Mouse (Mus musculus): ENCODE data around the gene Itgb5. TPM values are rescaled to one million over a fixed set of nuclear protein-coding genes. Genes with fewer than 3 reads are reported as not detected.

Gene Itgb5
- polyA plus RNA-seq, 1 experiment from 2014 or later: 13.3 TPM

DNA sequence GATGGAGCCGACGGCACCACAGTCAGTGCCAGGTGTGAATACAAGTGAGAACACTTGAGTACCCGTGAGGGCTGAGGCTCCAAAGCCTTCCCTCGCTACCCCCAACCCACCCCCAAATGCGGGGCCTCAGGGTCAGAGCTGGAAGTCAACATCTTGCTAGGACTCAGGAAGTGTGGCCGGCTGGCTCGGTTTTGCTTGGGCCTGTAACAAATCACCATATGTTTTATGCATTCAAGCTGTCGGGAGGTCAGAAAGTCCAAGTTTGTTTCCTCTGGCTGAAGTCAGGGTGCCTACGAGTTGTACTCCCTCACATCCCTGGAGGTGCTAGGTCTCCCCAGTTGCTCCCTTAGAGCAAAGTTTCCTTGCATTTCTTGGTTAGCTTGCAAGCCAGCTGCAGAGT, 110.2 kb downstream of the Itgb5 start:
- no peaks in the 10 kb centered on the region for H3K9me3 ChIP-seq
- H3K4me3 ChIP-seq: no peak overlapping the region
- H3K27ac ChIP-seq (replicated peaks): no peak overlapping the region
- 80% methylated on average over 9 of the region's 9 CpGs for WGBS
- ATAC-seq (replicated peaks): no peak
- H3K4me1 ChIP-seq: peaks cover 30% of the 10 kb centered on the region
- no peak overlapping the region for H3K9ac ChIP-seq (replicated peaks)
- no peaks in the 10 kb centered on the region for H3K36me3 ChIP-seq
- H3K4me2 ChIP-seq (replicated peaks): no peak overlapping the region
- H3K27me3 ChIP-seq: no peaks in the 10 kb centered on the region; the same call in 1 of the 2 replicates

- Histone ChIP-seq H3K27ac (replicated peaks) (no peak overlapping the region), H3K4me1 (peaks cover 25% of the 10 kb centered on the region), H3K4me3 (no peak overlapping the region), H3K9ac (replicated peaks) (no peak overlapping the region), H3K9me3 (no peaks in the 10 kb centered on the region), H3K36me3 (no peaks in the 10 kb centered on the region), H3K27me3 (no peaks in the 10 kb centered on the region; the same call in 1 of the 2 replicates), H3K4me2 (replicated peaks) (no peak overlapping the region)
- 87% methylated on average over 5 of the region's 5 CpGs for WGBS
- ATAC-seq (replicated peaks): no peak
Measured at GRCm38 (mm10) chr16:33940095-33940494, 110.6 kb downstream of the Itgb5 start.

DNA sequence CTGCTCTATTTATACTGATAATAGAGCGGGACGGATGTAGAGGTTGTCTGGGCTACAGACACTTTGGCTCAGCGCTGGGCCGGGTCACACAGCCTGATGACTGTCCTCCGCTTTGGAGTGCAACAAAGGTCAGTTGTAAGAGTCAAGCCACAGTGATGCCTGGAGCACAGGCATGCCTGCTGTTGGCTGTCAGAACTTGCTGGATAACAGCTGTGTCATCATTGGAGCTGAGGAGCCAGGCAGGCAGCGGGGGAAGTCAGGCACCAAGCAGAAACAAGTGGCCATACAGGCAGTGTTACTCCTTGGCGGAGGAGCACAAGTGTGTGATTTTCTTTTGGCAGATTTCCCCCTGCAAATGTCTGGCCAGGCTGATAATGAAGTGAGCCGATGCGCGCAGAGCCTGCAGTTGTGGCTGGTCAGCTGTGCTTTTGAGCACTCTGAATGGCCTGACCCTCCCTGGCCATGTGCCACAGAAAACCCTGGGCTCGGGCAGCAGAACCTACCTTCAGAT, 111.9 kb downstream of the Itgb5 start:
- H3K9me3 ChIP-seq: no peaks in the 10 kb centered on the region
- ATAC-seq (replicated peaks): peak; percentile 46
- H3K4me2 ChIP-seq (replicated peaks): no peak overlapping the region
- no peaks in the 10 kb centered on the region; the same call in 1 of the 2 replicates for H3K27me3 ChIP-seq
- H3K9ac ChIP-seq (replicated peaks): no peak overlapping the region
- no peaks in the 10 kb centered on the region for H3K36me3 ChIP-seq
- 45% methylated on average over 11 of the region's 11 CpGs for WGBS
- peaks cover 19% of the 10 kb centered on the region for H3K4me1 ChIP-seq
- no peak overlapping the region for H3K4me3 ChIP-seq
- H3K27ac ChIP-seq (replicated peaks): 0 out of 2 replicates have a peak overlapping the region, but pooled peaks have one; percentile 17

GRCm38 (mm10) chr16:33942341-33942740, 112.9 kb downstream of the Itgb5 start:
- WGBS: 62% methylated on average over 11 of the region's 11 CpGs
- Histone ChIP-seq H3K27me3 (no peaks in the 10 kb centered on the region; the same call in 1 of the 2 replicates), H3K27ac (replicated peaks) (no peak overlapping the region), H3K9me3 (no peaks in the 10 kb centered on the region), H3K4me3 (no peak overlapping the region), H3K9ac (replicated peaks) (no peak overlapping the region), H3K36me3 (no peaks in the 10 kb centered on the region), H3K4me1 (peaks cover 19% of the 10 kb centered on the region), H3K4me2 (replicated peaks) (no peak overlapping the region)
- ATAC-seq (replicated peaks): no peak

GRCm38 (mm10) chr16:33943388-33943787, 113.9 kb downstream of the Itgb5 start:
- Histone ChIP-seq H3K4me1 (peaks cover 19% of the 10 kb centered on the region), H3K4me2 (replicated peaks) (no peak overlapping the region), H3K9me3 (no peaks in the 10 kb centered on the region), H3K9ac (replicated peaks) (no peak overlapping the region), H3K36me3 (no peaks in the 10 kb centered on the region), H3K27me3 (no peaks in the 10 kb centered on the region), H3K27ac (replicated peaks) (no peak overlapping the region), H3K4me3 (no peak overlapping the region)
- ATAC-seq (replicated peaks): no peak
- WGBS: 94% methylated on average over 6 of the region's 6 CpGs

- no peak for ATAC-seq (replicated peaks)
Measured at GRCm38 (mm10) chr16:33944126-33944525, 114.7 kb downstream of the Itgb5 start.

DNA sequence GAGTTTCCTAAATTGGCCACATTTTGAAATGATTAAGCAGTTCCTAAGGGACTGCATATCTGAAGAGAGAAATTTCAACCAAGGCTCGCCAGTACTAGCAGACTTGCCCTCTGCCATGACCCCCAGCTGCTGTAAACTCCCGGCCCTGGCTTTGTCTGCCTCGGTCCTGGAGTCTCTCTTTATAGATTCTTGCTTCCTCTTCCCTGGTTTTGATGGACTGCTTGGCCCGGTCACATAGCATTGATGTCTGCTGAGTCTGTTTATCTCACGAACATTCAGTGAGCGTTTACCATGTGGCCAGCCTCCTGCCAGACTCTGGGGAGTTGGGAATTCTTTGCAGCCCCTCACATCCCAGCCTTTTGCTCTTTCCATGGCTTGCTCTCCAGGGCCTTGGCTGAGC, 115.3 kb downstream of the Itgb5 start:
- peaks cover 16% of the 10 kb centered on the region for H3K4me1 ChIP-seq

More at GRCm38 (mm10) chr16:33944126-33944525, 114.7 kb downstream of the Itgb5 start:
- H3K9ac ChIP-seq (replicated peaks): no peak overlapping the region
- H3K4me2 ChIP-seq (replicated peaks): no peak overlapping the region
- H3K9me3 ChIP-seq: no peaks in the 10 kb centered on the region
- WGBS: 83% methylated on average over 4 of the region's 4 CpGs
- no peaks in the 10 kb centered on the region for H3K36me3 ChIP-seq
- no peak overlapping the region for H3K27ac ChIP-seq (replicated peaks)
- H3K4me3 ChIP-seq: no peak overlapping the region
- H3K27me3 ChIP-seq: no peaks in the 10 kb centered on the region
- peaks cover 16% of the 10 kb centered on the region for H3K4me1 ChIP-seq

DNA sequence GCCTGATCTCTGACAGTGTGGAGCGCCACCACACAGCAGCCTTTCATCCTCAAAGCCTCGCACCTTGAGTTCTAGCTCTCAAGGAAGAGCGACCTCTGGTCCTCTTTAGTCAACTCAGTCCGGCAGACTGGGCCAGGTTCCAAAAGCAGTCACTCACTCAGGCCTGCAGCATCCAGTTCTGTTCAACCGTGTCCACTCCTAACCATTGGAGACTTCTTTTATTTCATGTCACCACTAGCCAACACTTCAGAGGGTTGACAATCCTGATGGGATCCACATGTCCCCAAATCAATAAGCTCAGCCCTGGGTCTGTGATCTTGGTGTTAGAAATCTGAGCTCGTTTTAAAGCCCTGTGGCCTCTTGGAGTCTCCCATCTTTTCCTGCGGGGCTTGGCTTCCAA, 116.6 kb downstream of the Itgb5 start:
- H3K9me3 ChIP-seq: no peaks in the 10 kb centered on the region
- no peak overlapping the region for H3K9ac ChIP-seq (replicated peaks)
- H3K36me3 ChIP-seq: no peaks in the 10 kb centered on the region
- no peak overlapping the region for H3K4me2 ChIP-seq (replicated peaks)
- WGBS: 81% methylated on average over 7 of the region's 7 CpGs
- H3K4me1 ChIP-seq: peaks cover 12% of the 10 kb centered on the region
- no peaks in the 10 kb centered on the region for H3K27me3 ChIP-seq
- ATAC-seq (replicated peaks): no peak
- no peak overlapping the region for H3K27ac ChIP-seq (replicated peaks)
- no peak overlapping the region for H3K4me3 ChIP-seq

More for the DNA sequence above, 115.3 kb downstream of the Itgb5 start:
- Histone ChIP-seq H3K9ac (replicated peaks) (no peak overlapping the region), H3K9me3 (no peaks in the 10 kb centered on the region), H3K27ac (replicated peaks) (no peak overlapping the region), H3K4me3 (no peak overlapping the region), H3K4me2 (replicated peaks) (no peak overlapping the region), H3K36me3 (no peaks in the 10 kb centered on the region), H3K27me3 (no peaks in the 10 kb centered on the region)
- WGBS: 75% methylated on average over 6 of the region's 6 CpGs
- ATAC-seq (replicated peaks): no peak

DNA sequence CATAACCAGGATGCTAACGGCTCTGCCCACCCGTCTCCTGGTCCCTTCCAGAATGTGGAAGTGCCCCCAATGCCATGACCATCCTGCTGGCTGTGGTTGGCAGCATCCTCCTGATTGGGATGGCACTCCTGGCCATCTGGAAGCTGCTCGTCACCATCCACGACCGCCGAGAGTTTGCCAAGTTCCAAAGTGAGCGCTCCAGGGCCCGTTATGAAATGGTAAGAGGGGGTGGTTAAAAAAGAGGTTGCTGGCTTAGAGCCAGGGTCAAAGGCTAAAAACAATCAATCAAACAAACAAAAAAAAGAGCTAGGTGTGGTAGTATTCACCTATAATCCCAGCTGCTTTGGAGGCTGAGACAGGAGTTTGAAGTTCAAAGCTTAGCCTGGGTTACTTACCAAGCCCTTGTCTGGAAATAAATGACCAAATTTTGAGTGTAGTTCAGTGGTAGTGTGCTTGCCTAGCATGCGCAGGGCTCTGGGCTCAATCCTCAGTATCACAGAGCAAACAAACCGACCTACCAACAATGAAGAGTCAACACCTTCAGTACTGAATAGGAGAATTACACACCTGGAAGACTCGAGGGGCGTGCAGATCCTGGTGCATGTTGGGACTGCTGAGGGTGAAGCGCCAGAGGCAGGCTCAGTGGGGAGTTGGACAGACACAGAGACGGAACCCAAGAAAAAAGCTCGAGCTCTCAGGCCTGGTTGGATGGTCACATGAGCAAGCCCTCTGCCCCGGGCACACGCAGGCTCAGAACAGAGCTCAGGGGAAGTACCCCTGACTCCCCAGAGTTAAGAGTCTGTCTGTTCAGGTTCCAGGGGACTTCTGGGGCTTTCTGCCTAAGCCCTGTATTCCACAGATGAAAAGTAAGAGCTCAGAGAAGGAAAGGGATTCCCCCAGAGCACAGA, 118.5 kb downstream of the Itgb5 start:
- Histone ChIP-seq H3K4me2 (replicated peaks) (no peak overlapping the region), H3K36me3 (no peaks in the 10 kb centered on the region), H3K9me3 (no peaks in the 10 kb centered on the region), H3K4me3 (no peak overlapping the region), H3K9ac (replicated peaks) (no peak overlapping the region), H3K27me3 (no peaks in the 10 kb centered on the region), H3K27ac (replicated peaks) (no peak overlapping the region), H3K4me1 (peaks cover 3% of the 10 kb centered on the region)
- WGBS: 80% methylated on average over 17 of the region's 17 CpGs
- ATAC-seq (replicated peaks): no peak

GRCm38 (mm10) chr16:33950386-33950785, 120.9 kb downstream of the Itgb5 start:
- Histone ChIP-seq H3K4me3 (no peak overlapping the region), H3K27me3 (no peaks in the 10 kb centered on the region), H3K9ac (replicated peaks) (no peak overlapping the region), H3K9me3 (no peaks in the 10 kb centered on the region), H3K4me1 (no peaks in the 10 kb centered on the region), H3K27ac (replicated peaks) (no peak overlapping the region), H3K4me2 (replicated peaks) (no peak overlapping the region), H3K36me3 (peaks cover 19% of the 10 kb centered on the region)
- 77% methylated on average over 6 of the region's 6 CpGs for WGBS
- ATAC-seq (replicated peaks): no peak

- WGBS: 24% methylated on average over 4 of the region's 4 CpGs
Measured at GRCm38 (mm10) chr16:33950830-33951229, 121.4 kb downstream of the Itgb5 start.

GRCm38 (mm10) chr16:33953008-33953407, 123.5 kb downstream of the Itgb5 start:
- Histone ChIP-seq H3K4me2 (replicated peaks) (no peak overlapping the region), H3K4me3 (no peak overlapping the region), H3K27me3 (no peaks in the 10 kb centered on the region), H3K36me3 (peaks cover 43% of the 10 kb centered on the region), H3K9ac (replicated peaks) (no peak overlapping the region), H3K9me3 (no peaks in the 10 kb centered on the region), H3K27ac (replicated peaks) (no peak overlapping the region), H3K4me1 (no peaks in the 10 kb centered on the region)
- no peak for ATAC-seq (replicated peaks)
- 89% methylated on average over 4 of the region's 4 CpGs for WGBS

More at GRCm38 (mm10) chr16:33950830-33951229, 121.4 kb downstream of the Itgb5 start:
- peak; percentile 57; the same call in 1 of the 2 replicates for ATAC-seq (replicated peaks)
- Histone ChIP-seq H3K4me2 (replicated peaks) (no peak overlapping the region), H3K9me3 (no peaks in the 10 kb centered on the region), H3K27me3 (no peaks in the 10 kb centered on the region), H3K27ac (replicated peaks) (no peak overlapping the region), H3K9ac (replicated peaks) (no peak overlapping the region), H3K4me1 (no peaks in the 10 kb centered on the region), H3K36me3 (peaks cover 24% of the 10 kb centered on the region), H3K4me3 (no peak overlapping the region)

Data from forebrain, embryonic 15.5 days (tissue).